Mouse (Mus musculus) heart, adult 2 months (tissue): Measurements from ENCODE around the gene Klhl23. TPM values are rescaled to one million over a fixed set of nuclear protein-coding genes. Genes with fewer than 3 reads are reported as not detected.

Source experiments
- DNase-seq, 2 experiments: peaks; one replicate each; pipeline ENCODE4 v3.0.0; 2021
- H3K27ac ChIP-seq: fragments of 200-600 bp; 2 replicates; pipeline ENCODE4 v1.8.1; 2022
- H3K27me3 ChIP-seq: fragments of 200-500 bp; 2 replicates; pipeline ENCODE4 v1.6.1; 2012; ENCODE audit warnings: mild to moderate bottlenecking, low read length, inconsistent platforms, mixed read lengths; ENCODE audit not compliant: control insufficient read depth, insufficient read depth
- H3K36me3 ChIP-seq: fragments of 200-500 bp; 2 replicates; pipeline ENCODE4 v1.6.1; 2012; ENCODE audit warnings: low read length, inconsistent platforms; ENCODE audit not compliant: control insufficient read depth, insufficient read depth
- H3K4me1 ChIP-seq: fragments of 200-500 bp; 2 replicates; pipeline ENCODE4 v1.6.1; 2011; ENCODE audit warnings: low read length; ENCODE audit not compliant: control insufficient read depth, insufficient read depth
- H3K4me3 ChIP-seq: fragments of 200-600 bp; 2 replicates; pipeline ENCODE4 v1.8.1; 2022
- H3K79me2 ChIP-seq: fragments of 200-500 bp; replicated peaks from 2 replicates; pipeline ENCODE4 v1.6.1; 2012; ENCODE audit warnings: mild to moderate bottlenecking, inconsistent platforms, low read length, moderate library complexity, mixed read lengths; ENCODE audit not compliant: control insufficient read depth, insufficient read depth
- H3K9ac ChIP-seq: fragments of 200-500 bp; 2 replicates; pipeline ENCODE4 v1.6.1; 2012; ENCODE audit warnings: low read depth, mild to moderate bottlenecking, control low read depth, inconsistent platforms, low read length, mixed read lengths
- CTCF ChIP-seq: fragments of 200-600 bp; IDR thresholded peaks from 2 replicates; pipeline ENCODE4 v1.8.1; 2022; ENCODE audit warnings: antibody characterized with exemption, mild to moderate bottlenecking, moderate library complexity
- EP300 ChIP-seq: fragments of 200-500 bp; IDR thresholded peaks from 2 replicates; pipeline ENCODE4 v1.6.1; 2011; ENCODE audit warnings: low read depth, low read length, control low read depth; ENCODE audit not compliant: insufficient read depth
- POLR2A ChIP-seq: fragments of 200-500 bp; IDR thresholded peaks from 2 replicates; pipeline ENCODE4 v1.6.1; 2011; ENCODE audit warnings: mild to moderate bottlenecking, low read depth, low read length, control low read depth; ENCODE audit not compliant: insufficient read depth
- WGBS: fragments of 180-500 bp; shearing (Covaris S2); methylation state at CpG from one replicate; pipeline ENCODE4 v1.1.7; 2018; 5-methylcytosine and 5-hydroxymethylcytosine counted together
- intact Hi-C: fragments of 180-260 bp; cut with DNase I; formaldehyde crosslinking; loops from one replicate; pipeline ENCODE4 v1.15.1; 2025
- polyA plus RNA-seq: library from polyadenylated mRNA; depleted of rRNA; stranded (reverse); fragments of >200 nt; gene quantifications from 2 replicates; pipeline ENCODE4 v1.2.3, GENCODE M21; 2012
- total RNA-seq, 2 experiments: library from RNA; stranded (reverse); gene quantifications; 2 replicates each; pipeline ENCODE4 v1.2.3; 2021

Klhl23 gene
- total and polyA plus RNA-seq, 3 experiments: 10.3 to 32.3 (median 31.8) TPM

DNA sequence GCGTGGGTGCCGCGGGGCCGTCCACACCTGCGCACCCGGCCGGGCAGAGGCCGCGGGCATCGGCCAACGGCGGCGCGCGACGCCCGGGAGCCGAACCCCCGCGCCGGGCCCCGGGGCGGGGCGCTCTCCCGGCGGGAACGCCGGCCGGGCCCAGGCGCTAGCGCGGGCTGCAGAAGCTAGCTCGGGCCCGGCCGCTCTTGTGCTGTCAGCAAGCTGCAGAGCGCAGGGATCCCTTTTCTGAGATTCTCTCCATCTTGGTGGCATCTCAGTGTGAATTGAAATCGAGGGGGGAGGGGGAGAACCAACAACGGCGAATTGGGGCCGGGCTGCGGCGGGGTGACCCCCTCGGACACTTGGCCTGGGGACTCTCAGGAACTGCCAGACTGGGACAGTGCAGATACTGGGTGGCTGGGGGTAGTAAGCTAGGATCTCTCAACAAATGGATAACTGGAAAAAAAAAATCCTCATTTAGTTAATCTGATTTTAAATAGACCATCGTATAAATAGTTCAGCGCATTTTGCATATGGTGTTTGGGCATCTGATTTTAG is 1.5 kb downstream of the Klhl23 start:
- Histone ChIP-seq H3K36me3 (no peaks in the 10 kb centered on the region; the same call in 1 of the 2 replicates), H3K4me1 (no peaks in the 10 kb centered on the region), H3K27ac (peak overlapping the region; percentile 63; the same call in 1 of the 2 replicates), H3K4me3 (peak overlapping the region; percentile 70), H3K9ac (peak overlapping the region; percentile 89), H3K79me2 (no peaks in the 10 kb centered on the region), H3K27me3 (no peaks in the 10 kb centered on the region)
- TF ChIP-seq CTCF (no peak), POLR2A (no peak)
- 3% methylated on average over 45 of the region's 45 CpGs for WGBS
- intact Hi-C loops: no loop called here
- DNase-seq: peak; percentile 45 to 65

DNA sequence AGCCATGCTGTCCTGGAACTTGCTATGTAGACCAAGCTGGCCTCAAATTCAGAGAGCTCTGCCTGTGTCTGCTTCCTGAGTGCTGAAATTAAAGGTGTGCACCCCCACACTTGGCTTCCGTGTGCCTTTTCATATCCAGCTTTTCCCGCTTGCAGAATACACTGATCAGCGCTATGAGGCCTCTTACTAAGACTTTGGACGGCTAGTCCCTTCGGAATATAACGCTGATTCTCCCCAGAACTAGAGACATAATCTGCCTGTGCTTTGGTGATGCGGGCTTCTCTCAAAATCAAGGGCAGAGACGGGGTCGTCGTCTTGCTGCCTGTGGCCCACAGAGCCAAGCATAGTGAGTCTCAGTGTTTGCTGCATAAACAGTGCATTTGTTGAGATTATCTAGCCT is 4.2 kb downstream of the Klhl23 start:
- no peaks in the 10 kb centered on the region for H3K27me3 ChIP-seq
- DNase-seq: no peak
- no peaks in the 10 kb centered on the region for H3K4me1 ChIP-seq
- 65% methylated on average over 10 of the region's 10 CpGs for WGBS
- intact Hi-C loops: no loop called here
- H3K36me3 ChIP-seq: no peaks in the 10 kb centered on the region; the same call in 1 of the 2 replicates
- H3K79me2 ChIP-seq: no peaks in the 10 kb centered on the region
- TF ChIP-seq CTCF (no peak), EP300 (no peak), POLR2A (no peak)
- H3K4me3 ChIP-seq: no peak overlapping the region
- H3K9ac ChIP-seq: no peak overlapping the region
- peak overlapping the region; percentile 17; the same call in 1 of the 2 replicates for H3K27ac ChIP-seq

DNA sequence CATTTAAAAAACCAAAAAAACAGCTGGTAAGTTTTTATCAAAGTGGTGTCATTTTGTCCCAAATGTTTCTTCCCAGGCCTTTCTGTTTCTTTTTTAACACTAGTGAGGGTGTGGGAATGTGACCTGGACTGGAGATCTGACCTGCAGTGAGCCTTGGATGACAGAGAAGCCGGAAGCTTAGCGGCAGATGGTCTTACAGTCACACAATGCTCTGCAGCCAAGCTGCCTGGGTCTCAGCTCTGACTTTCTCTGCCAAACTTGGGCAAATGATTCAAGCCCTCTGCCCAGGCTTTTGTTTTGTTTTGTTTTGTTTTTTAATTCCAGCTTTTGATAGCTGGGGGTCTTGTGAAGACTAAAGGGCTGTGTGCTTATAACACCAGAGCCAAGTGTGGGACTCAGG is 4.6 kb downstream of the Klhl23 start:
- Histone ChIP-seq H3K27me3 (no peaks in the 10 kb centered on the region), H3K4me3 (no peak overlapping the region), H3K27ac (no peak overlapping the region; the same call in 1 of the 2 replicates), H3K36me3 (no peaks in the 10 kb centered on the region; the same call in 1 of the 2 replicates), H3K9ac (no peak overlapping the region), H3K4me1 (no peaks in the 10 kb centered on the region), H3K79me2 (no peaks in the 10 kb centered on the region)
- TF ChIP-seq CTCF (no peak), POLR2A (0 out of 2 replicates have a peak, but pooled peaks have one; percentile 7)
- intact Hi-C loops: no loop called here
- WGBS: 56% methylated on average over 2 of the region's 2 CpGs
- peak in 1 of 2 experiments; percentile 23 for DNase-seq

DNA sequence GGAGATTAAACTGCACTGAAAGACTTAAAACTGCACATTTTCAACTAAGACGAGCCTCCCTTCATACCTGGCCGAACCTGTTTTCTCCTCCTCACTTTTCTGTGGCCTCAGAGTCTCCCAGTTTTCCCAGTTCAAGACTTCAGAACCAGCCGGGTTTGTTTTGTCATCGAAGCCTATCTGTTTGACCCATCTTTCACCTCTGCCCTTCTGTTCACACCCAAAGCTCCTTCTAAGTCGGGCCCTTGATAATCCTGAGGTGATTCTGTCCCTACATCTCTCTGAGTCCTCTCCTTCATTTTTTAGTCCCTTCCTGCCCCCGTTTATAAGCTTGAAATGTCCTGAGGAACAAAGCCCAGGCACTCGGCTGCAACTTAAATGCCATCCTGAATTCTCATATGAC is 6.3 kb downstream of the Klhl23 start:
- Histone ChIP-seq H3K4me3 (no peak overlapping the region), H3K9ac (no peak overlapping the region), H3K79me2 (no peaks in the 10 kb centered on the region), H3K27ac (no peak overlapping the region), H3K4me1 (no peaks in the 10 kb centered on the region), H3K27me3 (no peaks in the 10 kb centered on the region), H3K36me3 (no peaks in the 10 kb centered on the region; the same call in 1 of the 2 replicates)
- TF ChIP-seq POLR2A (no peak), CTCF (no peak), EP300 (no peak)
- 54% methylated on average over 7 of the region's 7 CpGs for WGBS
- intact Hi-C loops: no loop called here
- no peak for DNase-seq

DNA sequence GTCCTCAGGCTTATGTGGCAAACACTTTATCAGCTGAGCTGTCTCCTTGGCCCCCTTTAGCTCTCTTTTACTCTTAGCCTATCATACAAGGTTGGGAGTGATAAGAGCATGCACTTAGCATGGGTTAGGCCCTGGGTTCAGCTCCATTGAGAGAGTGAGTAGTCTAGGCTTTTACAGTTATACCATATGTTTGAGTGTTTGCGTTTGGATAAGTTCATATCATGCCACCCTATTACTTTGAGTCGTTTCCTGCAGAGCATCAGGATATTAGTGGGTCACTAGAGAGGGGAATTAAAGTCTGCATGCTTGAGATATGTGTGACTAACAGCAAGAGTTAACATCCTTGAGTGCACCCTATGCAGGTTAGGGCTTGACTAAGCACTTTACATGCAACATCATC is 7.9 kb downstream of the Klhl23 start:
- H3K79me2 ChIP-seq: no peaks in the 10 kb centered on the region
- H3K4me3 ChIP-seq: no peak overlapping the region
- H3K9ac ChIP-seq: no peak overlapping the region
- no peaks in the 10 kb centered on the region for H3K27me3 ChIP-seq
- intact Hi-C loops: no loop called here
- WGBS: 68% methylated on average over 2 of the region's 2 CpGs
- no peak for DNase-seq
- no peaks in the 10 kb centered on the region for H3K4me1 ChIP-seq
- H3K27ac ChIP-seq: no peak overlapping the region
- TF ChIP-seq POLR2A (no peak), EP300 (no peak), CTCF (no peak)
- H3K36me3 ChIP-seq: no peaks in the 10 kb centered on the region

DNA sequence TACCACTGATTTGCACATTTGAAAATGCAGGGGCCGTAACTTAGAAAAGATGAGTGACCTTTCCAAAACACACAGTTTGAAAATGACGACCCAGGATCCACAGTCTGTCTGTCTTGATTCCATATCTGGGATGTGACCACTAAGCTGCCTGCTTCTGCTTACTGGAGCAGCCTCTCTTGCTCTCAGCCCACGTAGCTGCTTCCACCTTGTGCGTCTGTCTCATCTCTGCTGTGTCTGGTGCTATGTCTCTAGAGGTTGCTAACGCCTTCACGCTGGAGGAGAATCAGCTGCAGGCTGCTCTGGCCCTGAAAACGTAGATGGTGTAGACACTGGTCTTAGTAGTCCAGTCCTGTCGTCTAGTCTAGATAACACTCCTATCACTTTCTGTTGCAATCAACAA is 8.4 kb downstream of the Klhl23 start:
- no peak overlapping the region for H3K4me3 ChIP-seq
- no peaks in the 10 kb centered on the region for H3K79me2 ChIP-seq
- no peaks in the 10 kb centered on the region for H3K27me3 ChIP-seq
- no peak overlapping the region for H3K27ac ChIP-seq
- H3K36me3 ChIP-seq: no peaks in the 10 kb centered on the region
- intact Hi-C loops: no loop called here
- no peak overlapping the region for H3K9ac ChIP-seq
- TF ChIP-seq POLR2A: no peak
- TF ChIP-seq EP300: no peak
- no peak for TF ChIP-seq CTCF
- 73% methylated on average over 8 of the region's 8 CpGs for WGBS
- no peak for DNase-seq
- H3K4me1 ChIP-seq: no peaks in the 10 kb centered on the region
